Mouse (Mus musculus): ENCODE measurements around the gene Tenm2.

DNA sequence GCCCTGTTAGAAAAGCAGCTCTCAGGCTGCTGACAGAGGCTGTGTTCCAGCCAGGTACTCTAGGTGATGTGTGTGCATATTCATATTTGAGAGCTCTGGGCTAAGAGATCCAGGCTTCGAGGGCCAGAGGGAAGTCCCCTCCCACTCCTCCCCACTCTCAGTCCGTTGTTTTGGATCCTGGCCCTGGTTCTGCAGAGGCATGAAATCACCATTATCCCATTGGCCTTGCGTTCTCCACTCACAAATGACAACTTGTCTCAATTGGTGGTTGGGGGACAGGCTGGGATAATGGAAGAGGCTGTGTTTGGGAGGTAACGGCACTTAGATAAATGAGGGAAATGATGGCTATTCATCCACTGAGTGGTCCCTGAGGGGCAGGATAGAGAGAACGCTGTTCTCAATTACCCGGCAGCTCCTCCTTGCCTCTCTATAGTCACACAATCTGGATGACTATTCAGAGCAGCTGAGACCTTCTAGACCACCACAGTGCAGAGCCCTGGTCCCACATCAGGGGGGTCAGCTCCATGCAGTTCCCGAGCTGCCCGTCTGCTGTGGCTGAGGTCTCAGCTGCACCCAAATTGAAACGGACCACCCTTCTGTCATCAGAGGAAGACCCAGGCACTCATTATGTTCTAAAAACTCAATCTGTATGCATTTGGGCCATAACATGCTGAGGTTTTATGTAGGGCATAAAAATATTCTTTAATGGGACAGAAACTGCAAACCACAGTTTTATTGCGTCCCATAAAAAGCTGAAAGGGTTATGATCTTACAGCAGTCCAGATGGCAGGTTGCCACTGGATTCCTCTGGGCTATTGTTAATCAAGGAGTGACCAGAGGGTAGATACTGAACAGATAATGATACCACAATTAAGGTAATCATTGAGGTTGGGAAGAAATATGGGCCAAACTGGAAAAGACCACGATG is 1226.2 kb downstream of the Tenm2 start:
- TF ChIP-seq POLR2A (IDR thresholded peaks at IDR 0.05; ENCODE audit: borderline replicate concordance, low read depth, low read length), result no peak
- TF ChIP-seq CTCF (IDR thresholded peaks at IDR 0.05; ENCODE audit: low read depth, low read length), result no peak

Measured in bone marrow macrophage, adult 2 months (primary cell).